Mouse (Mus musculus) left cerebral cortex, adult 9 months (tissue): ENCODE results near the gene Myh9.
"Not testable (repeated sequence)": the region's sequence is repeated elsewhere in the genome, so short reads cannot be mapped to it uniquely, and the experiment has no call there.

Experiments
- DNase-seq, 2 experiments: peaks; one replicate each; pipeline ENCODE4 v3.0.0; 2022; ENCODE audit warnings: low spot score in 2 of 2

The Myh9 gene

DNA sequence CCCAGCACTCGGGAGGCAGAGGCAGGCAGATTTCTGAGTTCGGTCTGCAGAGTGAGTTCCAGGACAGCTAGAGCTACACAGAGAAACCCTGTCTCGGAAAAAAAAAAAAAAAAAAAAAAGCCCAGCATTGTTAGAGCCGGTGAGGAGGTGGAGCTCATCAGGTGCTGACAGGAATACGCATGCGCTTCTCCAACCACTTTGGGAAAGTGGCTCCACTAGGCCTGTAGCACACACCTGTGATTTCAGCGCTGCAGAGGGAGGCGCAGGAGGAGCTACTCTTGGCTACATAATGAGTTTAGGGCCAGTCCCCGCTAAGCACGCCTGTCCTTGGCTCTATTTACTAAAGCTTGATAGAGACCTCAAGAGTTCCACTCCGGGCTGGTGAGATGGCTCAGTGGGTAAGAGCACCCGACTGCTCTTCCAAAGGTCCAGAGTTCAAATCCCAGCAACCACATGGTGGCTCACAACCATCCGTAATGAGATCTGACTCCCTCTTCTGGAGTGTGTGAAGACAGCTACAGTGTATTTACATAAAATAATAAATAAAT lies 1.6 kb upstream of the Myh9 start:
- DNase-seq: not testable (repeated sequence)

DNA sequence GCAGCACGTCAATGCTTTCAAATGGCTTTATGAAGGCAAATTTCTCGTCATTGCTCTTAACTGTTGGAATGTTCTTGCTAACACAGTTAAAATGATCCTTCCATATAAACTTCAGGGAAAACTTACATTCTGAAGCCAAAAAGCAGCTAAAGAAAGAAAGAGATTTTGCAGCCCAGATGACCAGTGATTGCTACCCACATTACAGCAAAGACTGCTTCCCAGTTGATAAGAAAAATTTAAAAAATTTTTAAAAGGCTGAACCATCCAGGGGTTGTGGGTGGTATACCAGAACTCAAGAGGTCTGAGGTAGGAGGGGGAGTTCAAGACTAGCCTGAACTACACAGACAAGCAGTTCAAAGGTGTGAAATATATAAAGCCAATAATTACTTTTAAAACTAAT lies 1.1 kb upstream of the Myh9 start:
- no peak for DNase-seq

GRCm38 (mm10) chr15:77841361-77842046 lies 471 bp downstream of the Myh9 start:
- DNase-seq: no peak

DNA sequence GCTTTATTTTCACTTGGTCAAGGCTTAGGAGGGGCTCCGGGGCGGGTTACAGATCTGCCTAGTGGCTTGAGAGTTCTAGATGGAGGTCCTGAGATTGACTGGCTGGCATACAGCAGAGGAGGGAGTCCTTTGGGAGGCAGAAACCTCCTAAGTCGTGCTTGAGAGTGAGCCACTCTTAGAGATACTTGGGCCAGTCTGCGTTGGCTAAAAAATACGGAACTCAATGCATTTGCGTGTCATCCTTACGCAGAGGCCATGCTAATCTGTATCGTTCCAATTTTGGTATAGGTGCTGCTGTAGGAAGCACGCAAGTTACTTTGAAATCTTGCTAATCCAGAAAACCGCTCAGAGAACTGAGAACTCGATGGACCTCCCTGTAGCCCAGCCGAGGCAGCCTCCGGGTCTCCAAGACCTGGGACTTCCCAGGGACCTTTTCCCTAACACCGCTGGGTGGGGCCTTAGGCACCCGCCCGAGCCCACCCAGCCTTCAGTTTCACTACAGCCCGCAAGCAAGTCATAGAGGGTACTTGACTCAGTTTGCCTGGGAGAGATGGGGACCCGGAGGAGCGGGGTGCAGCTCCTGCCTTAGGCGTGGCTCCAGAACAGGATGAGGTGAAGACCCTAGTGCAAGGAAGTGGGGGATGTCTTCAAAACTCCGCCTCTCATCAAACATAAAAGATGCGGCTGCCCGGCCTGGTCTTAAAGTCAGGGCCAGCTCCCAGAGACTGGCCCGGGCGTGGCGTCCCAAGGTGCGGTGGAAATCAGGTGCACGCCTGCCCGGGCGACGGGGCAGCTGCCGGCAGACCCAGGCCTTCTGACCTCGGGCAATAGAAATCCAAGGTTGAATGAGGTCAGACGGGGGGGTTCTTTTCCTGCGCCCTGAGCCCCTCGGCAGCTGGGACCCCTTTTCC lies 1.3 kb downstream of the Myh9 start:
- no peak for DNase-seq

DNA sequence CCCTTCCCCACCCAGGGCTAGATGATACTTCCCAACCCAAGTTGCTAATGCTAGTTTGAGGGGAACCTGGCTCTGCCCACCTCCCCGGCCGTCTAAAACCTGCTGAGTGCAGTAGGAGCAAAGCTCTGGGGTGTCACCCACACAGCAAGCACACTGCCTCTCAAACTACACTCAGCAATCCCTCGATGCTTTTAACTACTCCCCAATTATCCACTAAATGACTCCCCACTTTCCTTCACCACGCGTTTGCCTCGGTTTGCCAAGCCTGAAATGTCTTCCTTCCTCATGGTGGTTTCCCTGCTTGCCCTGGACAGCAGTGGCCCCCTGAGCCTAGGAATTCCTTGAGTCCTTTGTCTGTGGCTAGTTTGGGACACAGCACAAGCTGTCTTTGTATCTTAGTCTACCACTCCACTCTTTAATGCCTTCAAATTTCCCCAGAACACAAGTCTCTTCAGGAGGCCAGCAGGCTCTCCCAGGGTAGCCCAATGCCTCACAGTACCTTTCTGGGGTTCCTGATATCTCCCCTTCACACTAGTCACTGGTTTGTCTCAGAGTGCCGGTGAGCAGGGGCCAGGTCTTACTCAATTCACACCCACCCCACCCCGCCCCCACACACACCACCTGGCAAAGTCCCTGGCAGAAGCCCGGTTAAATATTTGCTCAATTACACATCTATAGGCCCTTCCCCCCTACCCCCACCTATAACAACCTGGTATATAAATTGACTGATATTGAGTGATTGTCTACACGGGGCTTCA lies 2.3 kb downstream of the Myh9 start:
- DNase-seq: no peak

GRCm38 (mm10) chr15:77838530-77839387 lies 3.2 kb downstream of the Myh9 start:
- no peak for DNase-seq

GRCm38 (mm10) chr15:77837444-77838117 lies 4.4 kb downstream of the Myh9 start:
- no peak for DNase-seq

DNA sequence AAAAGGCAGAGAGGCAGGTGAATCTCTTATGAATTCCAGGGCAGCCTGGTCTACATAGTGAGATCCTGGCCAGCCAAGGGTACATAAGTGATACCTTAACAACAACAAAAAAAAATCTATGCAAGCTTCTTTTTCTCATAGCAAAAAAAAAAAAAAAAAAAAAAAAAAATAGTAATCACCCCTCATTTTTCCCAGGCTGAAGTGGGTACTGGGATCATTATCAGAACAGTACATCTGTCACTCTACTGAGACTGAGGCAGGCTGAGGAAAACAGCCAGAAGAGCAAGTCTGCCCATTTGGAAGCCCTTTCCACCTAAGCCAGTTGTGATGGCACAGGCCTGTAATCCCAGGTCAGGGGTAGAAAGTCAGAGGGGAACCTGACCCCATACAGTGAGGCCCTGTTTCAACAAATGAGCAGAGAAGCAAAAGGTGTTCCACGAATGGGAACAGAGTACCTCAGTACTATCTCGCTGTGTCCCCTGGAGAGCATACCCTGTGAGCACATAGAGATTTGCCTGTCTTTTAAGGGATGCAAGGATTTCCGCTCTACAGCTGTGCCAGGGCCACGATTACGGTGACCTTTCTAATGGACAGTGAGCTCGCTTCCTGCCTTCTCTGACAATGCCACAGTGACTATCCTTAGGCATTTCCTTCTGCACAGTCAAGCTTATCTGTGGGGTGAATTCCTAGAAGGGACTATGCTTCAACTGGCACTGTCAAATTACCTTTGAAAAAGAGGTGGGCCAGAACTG lies 5.1 kb downstream of the Myh9 start:
- no peak for DNase-seq

DNA sequence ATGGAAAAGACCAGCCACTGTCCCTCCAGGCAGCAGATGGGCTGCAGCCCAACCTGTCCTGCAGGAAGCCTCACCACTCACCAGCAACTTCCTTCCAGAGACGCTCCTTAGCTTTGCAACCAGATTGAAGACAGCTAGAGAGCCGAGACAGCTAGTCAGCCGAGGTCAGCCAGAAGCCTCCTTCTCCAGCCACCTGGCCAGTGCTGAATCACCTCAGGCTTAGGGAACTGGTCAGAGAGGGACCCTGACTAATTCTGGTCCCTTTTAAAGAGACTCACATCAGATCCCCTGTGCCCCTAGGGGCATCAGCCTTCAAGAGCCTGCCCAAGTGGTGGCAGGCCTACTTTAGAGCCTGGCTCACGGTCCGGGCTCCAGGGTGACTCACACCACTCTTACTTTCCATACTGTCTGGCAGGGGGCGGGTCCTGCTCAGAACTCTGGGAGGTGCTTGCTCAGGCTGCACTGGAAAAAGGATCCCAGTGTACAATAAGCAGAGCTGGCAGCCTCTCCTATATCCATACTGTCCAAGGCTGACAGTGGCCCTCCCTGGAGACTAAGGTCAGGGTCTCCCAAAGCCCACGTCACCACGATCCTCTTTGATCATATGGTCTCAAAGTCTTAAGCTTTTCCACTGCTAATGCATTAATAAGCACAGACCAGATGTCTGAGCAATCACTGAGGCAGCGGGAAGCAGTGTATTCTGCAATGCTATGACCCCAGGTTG lies 5.9 kb downstream of the Myh9 start:
- no peak for DNase-seq

- DNase-seq: no peak
Measured at GRCm38 (mm10) chr15:77834336-77835268, 7.4 kb downstream of the Myh9 start.

- no peak for DNase-seq
Measured at GRCm38 (mm10) chr15:77833731-77834130, 8.2 kb downstream of the Myh9 start.

- no peak for DNase-seq
Measured at GRCm38 (mm10) chr15:77833083-77833482, 8.9 kb downstream of the Myh9 start.

- no peak for DNase-seq
Measured at GRCm38 (mm10) chr15:77832458-77832904, 9.5 kb downstream of the Myh9 start.

GRCm38 (mm10) chr15:77831754-77832457 lies 10.1 kb downstream of the Myh9 start:
- no peak for DNase-seq

- no peak for DNase-seq
Measured at GRCm38 (mm10) chr15:77831138-77831579, 10.8 kb downstream of the Myh9 start.

DNA sequence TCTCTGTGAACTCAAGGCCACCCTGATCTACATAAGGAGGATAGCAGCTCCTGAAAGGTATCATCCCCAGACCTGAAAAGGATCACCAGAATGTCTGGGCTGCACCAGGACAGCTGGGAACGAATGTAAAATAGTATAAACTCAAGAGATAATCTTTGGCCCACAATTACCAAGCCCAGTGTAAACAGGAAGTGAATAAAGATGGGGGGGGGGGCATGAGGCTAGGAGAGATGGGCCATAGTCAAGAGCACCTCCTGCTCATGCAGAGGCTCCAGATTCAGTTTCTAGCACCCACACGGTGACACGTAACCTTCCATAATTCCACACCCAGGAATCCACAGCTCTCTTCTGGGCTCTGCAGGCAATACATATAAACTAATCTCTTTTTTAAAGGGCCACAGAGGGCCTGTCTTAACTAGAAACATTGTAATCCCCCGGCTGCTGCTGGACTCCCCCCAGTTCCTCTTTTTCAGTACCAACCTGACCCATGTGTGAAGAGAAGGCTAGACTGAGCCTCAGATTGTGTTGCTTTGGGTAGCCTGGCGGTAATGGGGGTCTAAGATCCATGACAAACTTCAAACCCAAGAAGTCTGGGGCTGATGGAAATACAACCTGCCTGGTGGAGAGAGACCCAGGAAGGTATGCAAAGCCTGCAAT lies 11.4 kb downstream of the Myh9 start:
- DNase-seq: no peak

GRCm38 (mm10) chr15:77829542-77829941 lies 12.4 kb downstream of the Myh9 start:
- DNase-seq: no peak
